Mouse (Mus musculus): ENCODE results near the gene Tmem132d. TPM values are rescaled to one million over a fixed set of nuclear protein-coding genes. Genes with fewer than 3 reads are reported as not detected.

The Tmem132d gene
- polyA plus RNA-seq, 1 experiment from 2014 or later: 0.63 TPM

- Histone ChIP-seq H3K4me2 (no peak overlapping the region), H3K9ac (no peak overlapping the region), H3K9me3 (0 out of 2 replicates have a peak, but pooled peaks cover 5% of the 10 kb centered on the region), H3K4me1 (no peaks in the 10 kb centered on the region), H3K27ac (no peak overlapping the region), H3K4me3 (no peak overlapping the region), H3K36me3 (no peaks in the 10 kb centered on the region), H3K27me3 (no peaks in the 10 kb centered on the region)
- 87% methylated on average over 8 of the region's 8 CpGs for WGBS
- ATAC-seq (ENCODE audit: insufficient number of reproducible peaks, low FRiP score, low TSS enrichment, low read depth): no peak
Observed at GRCm38 (mm10) chr5:128405071-128405470, 27.8 kb downstream of the Tmem132d start.

GRCm38 (mm10) chr5:128404223-128404622 is 28.7 kb downstream of the Tmem132d start:
- H3K4me2 ChIP-seq: no peak overlapping the region
- H3K27me3 ChIP-seq: no peaks in the 10 kb centered on the region
- no peak overlapping the region for H3K4me3 ChIP-seq
- H3K4me1 ChIP-seq: no peaks in the 10 kb centered on the region
- 0 out of 2 replicates have a peak, but pooled peaks cover 5% of the 10 kb centered on the region for H3K9me3 ChIP-seq
- H3K36me3 ChIP-seq: no peaks in the 10 kb centered on the region
- H3K27ac ChIP-seq: no peak overlapping the region
- ATAC-seq (ENCODE audit: insufficient number of reproducible peaks, low FRiP score, low TSS enrichment, low read depth): no peak
- H3K9ac ChIP-seq: no peak overlapping the region
- WGBS: 88% methylated on average over 3 of the region's 3 CpGs

GRCm38 (mm10) chr5:128392372-128392771 is 40.5 kb downstream of the Tmem132d start:
- WGBS: 87% methylated on average over 3 of the region's 3 CpGs
- peaks cover 6% of the 10 kb centered on the region; the same call in 1 of the 2 replicates for H3K9me3 ChIP-seq
- ATAC-seq (ENCODE audit: insufficient number of reproducible peaks, low FRiP score, low TSS enrichment, low read depth): no peak

GRCm38 (mm10) chr5:128389665-128390064 is 43.2 kb downstream of the Tmem132d start:
- 54% methylated on average over 4 of the region's 4 CpGs for WGBS
- Histone ChIP-seq H3K36me3 (no peaks in the 10 kb centered on the region), H3K27me3 (no peaks in the 10 kb centered on the region), H3K4me2 (no peak overlapping the region), H3K27ac (no peak overlapping the region), H3K4me3 (no peak overlapping the region), H3K9ac (no peak overlapping the region), H3K4me1 (no peaks in the 10 kb centered on the region), H3K9me3 (no peaks in the 10 kb centered on the region)
- no peak for ATAC-seq (ENCODE audit: insufficient number of reproducible peaks, low FRiP score, low TSS enrichment, low read depth)

More at GRCm38 (mm10) chr5:128392372-128392771, 40.5 kb downstream of the Tmem132d start:
- H3K36me3 ChIP-seq: no peaks in the 10 kb centered on the region
- no peaks in the 10 kb centered on the region for H3K27me3 ChIP-seq
- H3K4me3 ChIP-seq: no peak overlapping the region
- H3K4me1 ChIP-seq: no peaks in the 10 kb centered on the region
- H3K9ac ChIP-seq: no peak overlapping the region
- no peak overlapping the region for H3K4me2 ChIP-seq
- H3K27ac ChIP-seq: no peak overlapping the region

- Histone ChIP-seq H3K9ac (no peak overlapping the region), H3K4me1 (no peaks in the 10 kb centered on the region), H3K27ac (no peak overlapping the region), H3K9me3 (no peaks in the 10 kb centered on the region), H3K4me3 (no peak overlapping the region), H3K4me2 (no peak overlapping the region), H3K36me3 (no peaks in the 10 kb centered on the region), H3K27me3 (no peaks in the 10 kb centered on the region)
- ATAC-seq (ENCODE audit: insufficient number of reproducible peaks, low FRiP score, low TSS enrichment, low read depth): no peak
- 14% methylated on average over 7 of the region's 7 CpGs for WGBS
Observed at GRCm38 (mm10) chr5:128388358-128389141, 44.3 kb downstream of the Tmem132d start.

- H3K9me3 ChIP-seq: no peaks in the 10 kb centered on the region
- WGBS: 85% methylated on average over 3 of the region's 3 CpGs
- ATAC-seq (ENCODE audit: insufficient number of reproducible peaks, low FRiP score, low TSS enrichment, low read depth): no peak
Observed at GRCm38 (mm10) chr5:128369814-128370213, 63.1 kb downstream of the Tmem132d start.

GRCm38 (mm10) chr5:128369111-128369510 is 63.8 kb downstream of the Tmem132d start:
- WGBS: 84% methylated on average over 7 of the region's 7 CpGs
- Histone ChIP-seq H3K27me3 (no peaks in the 10 kb centered on the region), H3K27ac (no peak overlapping the region), H3K4me1 (no peaks in the 10 kb centered on the region), H3K4me2 (no peak overlapping the region), H3K9me3 (no peaks in the 10 kb centered on the region), H3K36me3 (no peaks in the 10 kb centered on the region), H3K4me3 (no peak overlapping the region), H3K9ac (no peak overlapping the region)
- ATAC-seq (ENCODE audit: insufficient number of reproducible peaks, low FRiP score, low TSS enrichment, low read depth): no peak

More at GRCm38 (mm10) chr5:128369814-128370213, 63.1 kb downstream of the Tmem132d start:
- Histone ChIP-seq H3K9ac (no peak overlapping the region), H3K4me3 (no peak overlapping the region), H3K27me3 (no peaks in the 10 kb centered on the region), H3K4me1 (no peaks in the 10 kb centered on the region), H3K4me2 (no peak overlapping the region), H3K27ac (no peak overlapping the region), H3K36me3 (no peaks in the 10 kb centered on the region)

- no peaks in the 10 kb centered on the region for H3K9me3 ChIP-seq
- WGBS: 92% methylated on average over 2 of the region's 3 CpGs
- no peaks in the 10 kb centered on the region for H3K4me1 ChIP-seq
Observed at GRCm38 (mm10) chr5:128365261-128365985, 67.5 kb downstream of the Tmem132d start.

GRCm38 (mm10) chr5:128360946-128361675 is 71.8 kb downstream of the Tmem132d start:
- no peaks in the 10 kb centered on the region for H3K9me3 ChIP-seq
- H3K27me3 ChIP-seq: no peaks in the 10 kb centered on the region
- whole genome bisulfite sequencing: 51% methylated on average over 23 of the region's 23 CpGs
- no peak overlapping the region for H3K27ac ChIP-seq
- no peak overlapping the region for H3K4me3 ChIP-seq
- no peak for ATAC-seq (ENCODE audit: insufficient number of reproducible peaks, low FRiP score, low TSS enrichment, low read depth)
- no peaks in the 10 kb centered on the region for H3K36me3 ChIP-seq
- no peak overlapping the region for H3K4me2 ChIP-seq
- H3K9ac ChIP-seq: no peak overlapping the region
- no peaks in the 10 kb centered on the region for H3K4me1 ChIP-seq

More at GRCm38 (mm10) chr5:128365261-128365985, 67.5 kb downstream of the Tmem132d start:
- H3K36me3 ChIP-seq: no peaks in the 10 kb centered on the region
- no peaks in the 10 kb centered on the region for H3K27me3 ChIP-seq
- no peak overlapping the region for H3K9ac ChIP-seq
- no peak overlapping the region for H3K4me3 ChIP-seq
- no peak overlapping the region for H3K4me2 ChIP-seq
- ATAC-seq (ENCODE audit: insufficient number of reproducible peaks, low FRiP score, low TSS enrichment, low read depth): no peak
- no peak overlapping the region for H3K27ac ChIP-seq

GRCm38 (mm10) chr5:128348835-128349234 is 84.0 kb downstream of the Tmem132d start:
- H3K36me3 ChIP-seq: no peaks in the 10 kb centered on the region
- no peak for ATAC-seq (ENCODE audit: insufficient number of reproducible peaks, low FRiP score, low TSS enrichment, low read depth)
- no peak overlapping the region for H3K4me2 ChIP-seq
- H3K4me3 ChIP-seq: no peak overlapping the region
- no peak overlapping the region for H3K27ac ChIP-seq
- no peaks in the 10 kb centered on the region for H3K27me3 ChIP-seq
- H3K4me1 ChIP-seq: no peaks in the 10 kb centered on the region
- H3K9ac ChIP-seq: no peak overlapping the region
- WGBS: 30% methylated on average over 2 of the region's 2 CpGs
- no peaks in the 10 kb centered on the region for H3K9me3 ChIP-seq

GRCm38 (mm10) chr5:128336841-128337240 is 96.0 kb downstream of the Tmem132d start:
- no peaks in the 10 kb centered on the region for H3K27me3 ChIP-seq
- 69% methylated on average over 7 of the region's 7 CpGs for whole genome bisulfite sequencing
- ATAC-seq (ENCODE audit: insufficient number of reproducible peaks, low FRiP score, low TSS enrichment, low read depth): no peak
- no peak overlapping the region for H3K9ac ChIP-seq
- H3K9me3 ChIP-seq: no peaks in the 10 kb centered on the region
- H3K36me3 ChIP-seq: no peaks in the 10 kb centered on the region
- no peaks in the 10 kb centered on the region for H3K4me1 ChIP-seq
- no peak overlapping the region for H3K4me2 ChIP-seq
- no peak overlapping the region for H3K4me3 ChIP-seq
- H3K27ac ChIP-seq: no peak overlapping the region
